Mouse (Mus musculus) midbrain, embryonic 15.5 days (tissue): ENCODE data around the gene Klhl6. TPM values are rescaled to one million over a fixed set of nuclear protein-coding genes. Genes with fewer than 3 reads are reported as not detected.

Experiments used
- ATAC-seq: fragments of 200-750 bp; cut with Nextera tagmentation; replicated peaks from 2 replicates; pipeline ENCODE4 v1.8.0; 2017; ENCODE audit warnings: moderate TSS enrichment
- H3K27ac ChIP-seq: fragments of 300-500 bp; sonication (generic); 2 replicates; pipeline ENCODE4 v1.5.1; 2015; ENCODE audit warnings: mild to moderate bottlenecking, inconsistent platforms
- H3K27me3 ChIP-seq: fragments of 300-500 bp; sonication (generic); replicated peaks from 2 replicates; pipeline ENCODE4 v1.6.1; 2015; ENCODE audit warnings: inconsistent platforms
- H3K36me3 ChIP-seq: fragments of 300-500 bp; sonication (generic); replicated peaks from 2 replicates; pipeline ENCODE4 v1.6.1; 2015; ENCODE audit warnings: inconsistent platforms
- H3K4me1 ChIP-seq: fragments of 300-500 bp; sonication (generic); 2 replicates; pipeline ENCODE4 v1.6.1; 2015; ENCODE audit warnings: inconsistent platforms
- H3K4me2 ChIP-seq: fragments of 300-500 bp; sonication (generic); 2 replicates; pipeline ENCODE4 v1.6.1; 2015; ENCODE audit warnings: inconsistent platforms, mild to moderate bottlenecking, moderate library complexity
- H3K4me3 ChIP-seq: fragments of 300-500 bp; sonication (generic); 2 replicates; pipeline ENCODE4 v1.5.1; 2015; ENCODE audit warnings: mild to moderate bottlenecking, inconsistent platforms
- H3K9ac ChIP-seq: fragments of 300-500 bp; sonication (generic); 2 replicates; pipeline ENCODE4 v1.6.1; 2015; ENCODE audit warnings: mild to moderate bottlenecking, inconsistent platforms
- H3K9me3 ChIP-seq: fragments of 300-500 bp; sonication (generic); 2 replicates; pipeline ENCODE4 v1.6.1; 2016; ENCODE audit warnings: inconsistent platforms
- WGBS: fragments of 180-500 bp; shearing (Covaris S2); methylation state at CpG from one replicate; pipeline ENCODE4 v1.1.7; 2015; ENCODE audit warnings: mixed read lengths; 5-methylcytosine and 5-hydroxymethylcytosine counted together
- polyA plus RNA-seq: library from polyadenylated mRNA; unstranded; fragments of >200 nt; fragmentation: Nextera tagmentation; extraction: Ambion mirVana; gene quantifications from 2 replicates; pipeline ENCODE4 v1.2.1, GENCODE M21; 2015

Gene Klhl6
- polyA plus RNA-seq, 1 experiment from 2014 or later, result 4.0 TPM

DNA sequence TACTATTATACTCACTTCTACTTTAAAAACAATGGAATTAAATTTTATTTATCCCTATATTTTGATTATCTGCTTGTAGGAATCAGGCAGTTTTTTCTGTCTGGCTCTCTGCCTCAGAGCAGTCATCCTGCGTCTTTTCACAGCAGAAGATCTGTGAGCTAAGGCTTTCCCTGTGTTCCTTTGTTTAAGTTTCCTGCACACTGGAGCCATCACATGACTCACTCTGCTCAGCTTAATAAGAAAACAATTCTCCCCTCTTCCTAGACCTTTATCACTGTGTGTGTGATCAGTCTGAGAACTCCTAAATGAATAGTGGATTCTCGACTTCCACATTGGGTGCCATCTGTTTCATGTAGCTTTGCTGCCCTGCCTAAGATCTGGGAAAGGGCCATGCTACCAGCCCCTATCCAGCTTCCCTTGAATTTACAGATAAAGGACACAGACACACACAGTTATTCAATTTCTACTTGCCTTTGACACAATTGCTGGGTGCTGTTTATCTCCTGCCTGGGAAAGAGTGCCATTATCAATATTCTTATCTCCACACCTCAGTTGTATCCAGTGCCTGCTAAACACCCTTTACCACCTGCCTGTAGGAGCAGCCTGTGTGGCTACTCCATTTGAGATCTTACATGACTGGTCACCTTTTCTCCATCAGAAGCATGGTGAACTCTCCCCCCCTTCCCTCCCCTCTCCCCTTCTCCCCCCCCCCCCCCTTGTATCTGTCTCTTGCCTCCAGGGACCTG, 77.9 kb downstream of the Klhl6 start:
- H3K4me1 ChIP-seq, result no peaks in the 10 kb centered on the region
- ATAC-seq, result no peak
- H3K9me3 ChIP-seq, result no peaks in the 10 kb centered on the region
- H3K4me2 ChIP-seq, result no peak overlapping the region
- H3K4me3 ChIP-seq, result no peak overlapping the region
- no peak overlapping the region for H3K9ac ChIP-seq
- H3K27ac ChIP-seq, result no peak overlapping the region
- H3K27me3 ChIP-seq, result no peaks in the 10 kb centered on the region
- 29% methylated on average over 2 of the region's 2 CpGs for WGBS
- no peaks in the 10 kb centered on the region for H3K36me3 ChIP-seq

DNA sequence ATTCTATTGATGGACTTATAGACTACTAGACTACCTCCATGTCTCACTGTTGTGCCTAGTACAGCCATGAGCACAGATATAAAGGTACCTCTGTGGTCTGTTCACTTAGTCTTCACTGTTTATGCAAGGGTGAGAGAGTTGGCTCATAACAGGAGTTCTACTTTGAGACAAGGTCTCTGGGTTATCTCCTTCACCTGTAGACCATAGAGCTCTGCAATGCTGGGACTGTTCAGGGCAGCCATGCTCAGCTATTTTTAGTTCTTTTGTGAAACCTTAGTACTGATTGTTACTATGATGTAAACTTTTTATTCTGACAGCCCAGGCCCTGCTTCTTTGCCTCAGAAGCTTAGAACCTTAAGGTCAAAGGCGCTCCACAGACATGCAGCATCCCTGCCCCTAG, 79.0 kb downstream of the Klhl6 start:
- Histone ChIP-seq H3K36me3 (no peaks in the 10 kb centered on the region), H3K27me3 (no peaks in the 10 kb centered on the region), H3K27ac (no peak overlapping the region), H3K4me1 (no peaks in the 10 kb centered on the region), H3K4me3 (no peak overlapping the region), H3K9ac (no peak overlapping the region), H3K9me3 (no peaks in the 10 kb centered on the region), H3K4me2 (no peak overlapping the region)
- no peak for ATAC-seq
- WGBS, result 94% methylated on average over 1 of the region's 1 CpGs

Other genes starting within 250 kb of the Klhl6 start
- 44.3 and 46.4 TPM in 2 replicates for gene B3gnt5, start 222.8 kb downstream of the Klhl6 start, polyA plus RNA-seq
- 52.2 and 54.6 TPM in 2 replicates for gene Klhl24, start 114.5 kb upstream of the Klhl6 start, polyA plus RNA-seq
- gene Yeats2, start 158.0 kb upstream of the Klhl6 start, polyA plus RNA-seq, result 24.0 and 26.3 TPM in 2 replicates